Mouse (Mus musculus) E14TG2a.4 (cell line): ENCODE results near the gene Smarce1.

Experiments used
- CTCF ChIP-seq: conservative IDR thresholded peaks from 2 replicates; pipeline ENCODE4 v1.5.1; 2014; ENCODE audit warnings: low read length
- NANOG ChIP-seq: IDR thresholded peaks from 2 replicates; pipeline ENCODE4 v1.6.1; 2014; ENCODE audit warnings: borderline replicate concordance, low read length, mixed read lengths

DNA sequence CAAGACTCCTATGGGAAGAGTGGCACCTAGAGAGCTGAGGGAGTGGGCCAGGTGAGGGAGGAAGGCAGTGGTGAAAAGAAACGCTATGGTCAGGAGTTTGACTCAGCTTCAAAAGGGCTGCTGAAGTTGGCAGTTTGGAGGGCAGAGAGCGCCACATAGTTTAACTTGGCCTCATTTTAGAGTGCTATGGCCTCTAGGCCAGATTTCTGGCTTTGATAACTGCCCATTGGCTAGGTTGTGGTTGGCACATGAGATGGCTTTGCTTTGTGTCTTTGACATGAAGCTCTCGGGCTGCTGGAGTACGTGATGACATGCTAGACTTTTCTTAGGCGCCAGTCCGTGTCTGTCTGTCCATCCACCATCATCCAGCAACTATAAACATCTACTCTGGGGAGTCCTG lies 70.6 kb downstream of the Smarce1 start:
- no peak for TF ChIP-seq CTCF
- no peak for TF ChIP-seq NANOG
